Mouse (Mus musculus) stomach, embryonic 16.5 days (tissue): Measurements from ENCODE around the gene Fam129a. TPM values are rescaled to one million over a fixed set of nuclear protein-coding genes. Genes with fewer than 3 reads are reported as not detected.
A peak's percentile ranks its signal among the peaks of the same experiment; 100 is the strongest.

Experiments used
- ATAC-seq: fragments of 200-750 bp; cut with Nextera tagmentation; 2 replicates; pipeline ENCODE4 v1.8.0; 2017; ENCODE audit warnings: moderate number of reproducible peaks, moderate TSS enrichment; ENCODE audit not compliant: insufficient read depth, low FRiP score
- H3K27ac ChIP-seq: fragments of 300-500 bp; sonication (generic); 2 replicates; pipeline ENCODE4 v1.5.1; 2014; ENCODE audit warnings: low read length
- H3K27me3 ChIP-seq: fragments of 300-500 bp; sonication (generic); 2 replicates; pipeline ENCODE4 v1.6.1; 2014; ENCODE audit warnings: low read length, control low read depth, mixed read lengths; ENCODE audit not compliant: control insufficient read depth, insufficient read depth
- H3K36me3 ChIP-seq: fragments of 300-500 bp; sonication (generic); 2 replicates; pipeline ENCODE4 v1.6.1; 2014; ENCODE audit warnings: low read length; ENCODE audit not compliant: control insufficient read depth, insufficient read depth
- H3K4me1 ChIP-seq: fragments of 300-500 bp; sonication (generic); 2 replicates; pipeline ENCODE4 v1.6.1; 2014; ENCODE audit warnings: low read length, control low read depth, mixed read lengths; ENCODE audit not compliant: control insufficient read depth, insufficient read depth
- H3K4me2 ChIP-seq: fragments of 300-500 bp; sonication (generic); 2 replicates; pipeline ENCODE4 v1.6.1; 2014; ENCODE audit warnings: low read depth, low read length, mixed read lengths
- H3K4me3 ChIP-seq: fragments of 300-500 bp; sonication (generic); replicated peaks from 2 replicates; pipeline ENCODE4 v1.5.1; 2014; ENCODE audit warnings: mild to moderate bottlenecking, low read length
- H3K9ac ChIP-seq: fragments of 300-500 bp; sonication (generic); 2 replicates; pipeline ENCODE4 v1.6.1; 2014; ENCODE audit warnings: low read length
- H3K9me3 ChIP-seq: fragments of 300-500 bp; sonication (generic); replicated peaks from 2 replicates; pipeline ENCODE4 v1.6.1; 2016; ENCODE audit warnings: low read length, control low read depth; ENCODE audit not compliant: control insufficient read depth
- WGBS: fragments of 180-500 bp; shearing (Covaris S2); extraction: QIAGEN DNeasy Blood & Tissue Kit; methylation state at CpG from one replicate; pipeline ENCODE4 v1.1.7; 2014; 5-methylcytosine and 5-hydroxymethylcytosine counted together
- polyA plus RNA-seq: library from polyadenylated mRNA; unstranded; fragments of >200 nt; fragmentation: Nextera tagmentation; extraction: Ambion mirVana; gene quantifications from 2 replicates; pipeline ENCODE4 v1.2.1, GENCODE M21; 2015

Fam129a gene
- polyA plus RNA-seq, 1 experiment from 2014 or later, result 22.7 TPM

GRCm38 (mm10) chr1:151629591-151630250 lies 58.7 kb downstream of the Fam129a start:
- Histone ChIP-seq H3K36me3 (no peaks in the 10 kb centered on the region), H3K27ac (peak overlapping the region; percentile 10), H3K9ac (no peak overlapping the region), H3K4me1 (peaks cover 15% of the 10 kb centered on the region), H3K27me3 (no peaks in the 10 kb centered on the region), H3K9me3 (peaks cover 6% of the 10 kb centered on the region; the same call in 1 of the 2 replicates), H3K4me2 (no peak overlapping the region), H3K4me3 (no peak overlapping the region)
- 0 out of 2 replicates have a peak, but pooled peaks have one; percentile 9 for ATAC-seq
- 16% methylated on average over 7 of the region's 7 CpGs for WGBS

- no peak overlapping the region for H3K27ac ChIP-seq
- no peaks in the 10 kb centered on the region for H3K36me3 ChIP-seq
- no peak overlapping the region for H3K4me2 ChIP-seq
- no peak for ATAC-seq
- WGBS, result 65% methylated on average over 2 of the region's 2 CpGs
- H3K9ac ChIP-seq, result no peak overlapping the region
- peaks cover 15% of the 10 kb centered on the region for H3K4me1 ChIP-seq
- H3K27me3 ChIP-seq, result no peaks in the 10 kb centered on the region
- peaks cover 6% of the 10 kb centered on the region; the same call in 1 of the 2 replicates for H3K9me3 ChIP-seq
- no peak overlapping the region for H3K4me3 ChIP-seq
Observed at GRCm38 (mm10) chr1:151630251-151630628, 59.3 kb downstream of the Fam129a start.

- Histone ChIP-seq H3K27ac (peak overlapping the region; percentile 41; the same call in 1 of the 2 replicates), H3K27me3 (no peaks in the 10 kb centered on the region), H3K9me3 (peaks cover 6% of the 10 kb centered on the region; the same call in 1 of the 2 replicates), H3K36me3 (no peaks in the 10 kb centered on the region), H3K4me2 (no peak overlapping the region), H3K4me3 (no peak overlapping the region), H3K9ac (no peak overlapping the region), H3K4me1 (peaks cover 15% of the 10 kb centered on the region)
- no peak for ATAC-seq
- 27% methylated on average over 2 of the region's 2 CpGs for WGBS
Observed at GRCm38 (mm10) chr1:151631061-151631460, 60.1 kb downstream of the Fam129a start.

GRCm38 (mm10) chr1:151631703-151632294 lies 60.8 kb downstream of the Fam129a start:
- H3K4me2 ChIP-seq, result peak overlapping the region; percentile 33
- no peak overlapping the region for H3K9ac ChIP-seq
- peak overlapping the region; percentile 74 for H3K27ac ChIP-seq
- ATAC-seq, result peak; percentile 87
- H3K27me3 ChIP-seq, result no peaks in the 10 kb centered on the region
- no peaks in the 10 kb centered on the region for H3K36me3 ChIP-seq
- peaks cover 15% of the 10 kb centered on the region for H3K4me1 ChIP-seq
- no peak overlapping the region for H3K4me3 ChIP-seq
- peaks cover 6% of the 10 kb centered on the region; the same call in 1 of the 2 replicates for H3K9me3 ChIP-seq
- WGBS, result 24% methylated on average over 11 of the region's 11 CpGs

- Histone ChIP-seq H3K4me2 (no peak overlapping the region), H3K9me3 (peaks cover 6% of the 10 kb centered on the region; the same call in 1 of the 2 replicates), H3K36me3 (no peaks in the 10 kb centered on the region), H3K4me3 (no peak overlapping the region), H3K9ac (no peak overlapping the region), H3K27me3 (no peaks in the 10 kb centered on the region), H3K4me1 (peaks cover 13% of the 10 kb centered on the region), H3K27ac (peak overlapping the region; percentile 74)
- 92% methylated on average over 7 of the region's 7 CpGs for WGBS
- no peak for ATAC-seq
Observed at GRCm38 (mm10) chr1:151632567-151633356, 61.8 kb downstream of the Fam129a start.

GRCm38 (mm10) chr1:151636637-151637036 lies 65.7 kb downstream of the Fam129a start:
- Histone ChIP-seq H3K4me2 (no peak overlapping the region), H3K9ac (no peak overlapping the region), H3K4me1 (peaks cover 4% of the 10 kb centered on the region), H3K36me3 (no peaks in the 10 kb centered on the region), H3K4me3 (no peak overlapping the region), H3K27ac (no peak overlapping the region), H3K9me3 (peaks cover 13% of the 10 kb centered on the region; the same call in 1 of the 2 replicates), H3K27me3 (no peaks in the 10 kb centered on the region)
- ATAC-seq, result no peak
- WGBS, result 85% methylated on average over 3 of the region's 3 CpGs

- peaks cover 12% of the 10 kb centered on the region; the same call in 1 of the 2 replicates for H3K9me3 ChIP-seq
Observed at GRCm38 (mm10) chr1:151637351-151637922, 66.5 kb downstream of the Fam129a start.

GRCm38 (mm10) chr1:151638357-151638756 lies 67.4 kb downstream of the Fam129a start:
- H3K9ac ChIP-seq, result no peak overlapping the region
- H3K9me3 ChIP-seq, result 0 out of 2 replicates have a peak, but pooled peaks cover 7% of the 10 kb centered on the region
- no peak overlapping the region for H3K4me2 ChIP-seq
- no peaks in the 10 kb centered on the region for H3K4me1 ChIP-seq
- H3K36me3 ChIP-seq, result no peaks in the 10 kb centered on the region
- WGBS, result 62% methylated on average over 5 of the region's 5 CpGs
- no peak overlapping the region for H3K27ac ChIP-seq
- ATAC-seq, result no peak
- H3K27me3 ChIP-seq, result no peaks in the 10 kb centered on the region
- H3K4me3 ChIP-seq, result no peak overlapping the region

More at GRCm38 (mm10) chr1:151637351-151637922, 66.5 kb downstream of the Fam129a start:
- Histone ChIP-seq H3K27ac (no peak overlapping the region), H3K4me2 (no peak overlapping the region), H3K4me1 (no peaks in the 10 kb centered on the region), H3K9ac (no peak overlapping the region), H3K27me3 (no peaks in the 10 kb centered on the region), H3K36me3 (no peaks in the 10 kb centered on the region), H3K4me3 (no peak overlapping the region)
- no peak for ATAC-seq
- 86% methylated on average over 9 of the region's 9 CpGs for WGBS
